Mouse (Mus musculus) macrophage (primary cell): ENCODE measurements around the gene Kansl2. TPM values are rescaled to one million over a fixed set of nuclear protein-coding genes. Genes with fewer than 3 reads are reported as not detected.
A peak's percentile ranks its signal among the peaks of the same experiment; 100 is the strongest.
"Not testable (repeated sequence)": the region's sequence is repeated elsewhere in the genome, so short reads cannot be mapped to it uniquely, and the experiment has no call there.

Source experiments
- H3K27ac ChIP-seq: fragments of 350-480 bp; formaldehyde crosslinking; 2 replicates; pipeline ENCODE4 v1.9.0; 2021
- H3K36me3 ChIP-seq: fragments of 350-480 bp; formaldehyde crosslinking; 2 replicates; pipeline ENCODE4 v1.9.0; 2021; ENCODE audit errors: inconsistent target
- H3K4me3 ChIP-seq: fragments of 350-480 bp; formaldehyde crosslinking; 2 replicates; pipeline ENCODE4 v1.9.0; 2021; ENCODE audit errors: inconsistent target
- H3K79me2 ChIP-seq: fragments of 350-480 bp; formaldehyde crosslinking; 2 replicates; pipeline ENCODE4 v1.9.0; 2021; ENCODE audit errors: inconsistent target
- WGBS: methylation state at CpG from one replicate; pipeline ENCODE4 v1.1.7; 2026; ENCODE audit warnings: inconsistent platforms; ENCODE audit not compliant: missing documents; 5-methylcytosine and 5-hydroxymethylcytosine counted together
- polyA plus RNA-seq: library from polyadenylated mRNA; stranded (reverse); fragments of 250-400 nt; gene quantifications from 3 replicates; pipeline ENCODE4 v1.2.4, GENCODE M21; 2018; ENCODE audit warnings: inconsistent platforms

Gene Kansl2
- polyA plus RNA-seq, 1 experiment from 2014 or later, result 17.8 TPM

DNA sequence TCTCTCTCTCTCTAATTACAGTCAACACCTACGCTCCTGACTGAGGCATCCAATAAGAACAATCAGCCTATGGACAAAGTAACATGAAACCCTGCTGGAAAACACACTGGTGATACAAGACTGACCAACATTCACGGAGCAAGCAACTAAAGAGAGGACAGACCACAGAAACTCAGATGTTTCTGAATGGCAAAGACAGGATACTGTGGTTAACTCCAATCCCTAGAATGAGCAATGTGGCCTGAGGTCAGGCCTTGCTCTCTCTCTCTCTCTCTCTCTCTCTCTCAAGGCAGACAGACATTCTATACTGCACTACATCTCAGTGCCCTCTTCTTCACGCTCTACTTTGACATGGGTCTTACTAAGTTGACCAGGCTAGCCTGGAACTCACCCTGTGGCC lies 12.8 kb downstream of the Kansl2 start:
- H3K79me2 ChIP-seq, result peaks cover 38% of the 10 kb centered on the region; the same call in 1 of the 2 replicates
- H3K4me3 ChIP-seq, result no peak overlapping the region
- H3K27ac ChIP-seq, result no peak overlapping the region
- H3K36me3 ChIP-seq, result peaks cover 49% of the 10 kb centered on the region
- 58% methylated on average over 3 of the region's 3 CpGs for WGBS

DNA sequence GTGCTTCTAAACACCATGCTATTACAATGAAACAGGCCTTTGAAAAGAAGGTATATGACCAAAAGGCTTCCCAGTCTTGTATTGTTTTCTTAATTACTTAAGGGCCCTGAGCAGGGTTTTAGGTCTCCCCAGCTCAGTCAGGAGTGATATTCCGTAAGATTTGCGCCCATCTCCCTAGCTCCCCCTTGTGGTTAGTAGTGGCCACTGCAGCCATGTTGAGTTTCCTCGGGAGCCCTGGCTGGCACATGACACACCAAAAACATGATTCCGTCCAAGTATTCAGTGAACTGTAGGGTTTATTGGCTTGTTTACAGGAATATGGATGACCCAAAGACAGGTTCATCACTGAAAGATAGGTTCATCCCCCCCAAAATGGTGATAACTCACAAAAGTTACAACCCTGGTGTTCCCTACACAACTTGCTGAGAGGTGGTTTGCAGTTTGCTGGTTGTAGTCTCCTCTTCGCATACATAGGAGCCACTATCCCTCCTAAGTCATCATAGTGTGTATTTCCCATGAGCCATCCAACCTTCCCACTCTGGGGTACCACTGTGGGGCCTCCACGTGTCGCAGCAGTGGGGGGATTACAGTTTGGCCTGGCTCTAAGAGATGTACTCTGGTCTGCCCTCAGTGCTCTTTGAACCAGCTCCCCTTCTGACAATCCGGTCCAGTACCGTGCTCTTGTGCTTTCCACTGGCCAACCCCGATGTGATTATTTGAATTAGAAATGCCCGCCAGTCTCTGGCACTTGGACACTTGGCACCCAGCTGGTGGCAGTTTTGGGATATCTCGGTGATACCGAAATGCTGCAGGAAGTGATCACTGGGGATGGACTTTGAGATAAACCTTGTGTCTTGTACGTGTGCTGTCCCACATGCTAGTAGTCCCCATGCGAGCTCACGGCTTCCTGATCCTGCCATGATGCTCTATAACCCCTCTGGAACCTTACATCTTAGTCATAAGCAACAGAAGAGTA lies 16.4 kb downstream of the Kansl2 start:
- peaks cover 28% of the 10 kb centered on the region for H3K36me3 ChIP-seq
- H3K4me3 ChIP-seq, result no peak overlapping the region
- peaks cover 6% of the 10 kb centered on the region; the same call in 1 of the 2 replicates for H3K79me2 ChIP-seq
- H3K27ac ChIP-seq, result no peak overlapping the region
- 73% methylated on average over 16 of the region's 16 CpGs for WGBS

DNA sequence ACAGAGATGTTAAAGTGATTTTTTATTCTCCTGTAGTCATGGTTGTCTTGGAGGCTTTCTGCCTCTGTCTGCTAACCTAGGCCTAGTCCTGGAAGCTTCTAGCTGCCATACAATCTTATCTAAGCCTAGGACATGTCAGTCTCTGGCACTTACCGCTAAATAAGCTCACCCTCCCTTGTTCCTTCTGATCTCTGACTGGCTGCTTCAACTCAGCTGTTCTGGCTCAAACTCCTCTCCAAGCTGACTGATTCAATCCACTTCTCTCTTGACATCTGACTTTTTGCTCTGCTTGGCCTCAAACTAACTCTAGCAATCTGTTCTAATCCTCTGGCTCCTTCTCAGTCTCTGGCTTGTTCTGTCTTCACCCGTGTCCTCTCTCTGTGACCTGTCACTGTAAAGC lies 19.2 kb downstream of the Kansl2 start:
- H3K27ac ChIP-seq, H3K36me3 ChIP-seq, H3K79me2 ChIP-seq, H3K4me3 ChIP-seq: not testable (repeated sequence)
- WGBS, result 100% methylated on average over 2 of the region's 2 CpGs

DNA sequence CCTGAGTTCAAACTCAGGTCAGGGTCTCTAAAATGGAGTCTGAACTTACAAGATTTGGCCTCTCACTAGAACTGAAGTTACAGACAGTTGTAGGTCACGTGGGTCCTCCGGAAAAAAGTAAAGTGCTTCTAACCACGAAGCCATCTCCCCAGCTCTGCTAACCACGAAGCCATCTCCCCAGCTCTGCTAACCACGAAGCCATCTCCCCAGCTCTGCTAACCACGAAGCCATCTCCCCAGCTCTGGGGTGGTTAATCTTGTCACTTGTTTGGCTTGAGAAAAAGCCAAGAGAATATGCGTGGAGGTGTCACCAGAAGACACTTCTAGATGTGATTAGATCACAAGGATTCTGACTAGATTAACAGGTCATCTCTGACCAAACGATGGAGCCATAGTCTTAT lies 19.9 kb downstream of the Kansl2 start:
- 25% methylated on average over 8 of the region's 8 CpGs for WGBS
- H3K4me3 ChIP-seq, result no peak overlapping the region
- H3K27ac ChIP-seq, result peak overlapping the region; percentile 90
- no peaks in the 10 kb centered on the region for H3K79me2 ChIP-seq
- peaks cover 4% of the 10 kb centered on the region for H3K36me3 ChIP-seq

DNA sequence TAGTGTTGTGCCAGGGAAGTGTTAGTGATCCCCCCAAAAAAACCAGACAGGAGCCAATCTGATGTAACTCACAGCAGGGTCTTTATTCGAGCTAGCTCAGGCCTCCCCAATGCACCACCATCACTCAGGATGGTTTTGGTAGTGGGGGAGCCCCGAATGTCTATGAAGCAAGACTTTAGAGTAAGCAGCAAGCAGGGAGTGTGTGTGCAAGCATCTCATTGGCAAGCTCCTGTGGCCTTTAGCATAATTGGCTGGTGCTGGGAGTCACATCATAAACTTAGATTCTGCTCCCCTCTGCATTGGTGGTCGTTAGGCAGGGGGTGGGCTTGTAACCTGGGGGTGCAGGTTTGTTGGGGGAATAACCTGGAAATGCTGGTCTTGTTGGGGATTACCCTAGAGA lies 20.4 kb downstream of the Kansl2 start:
- H3K27ac ChIP-seq, result peak overlapping the region; percentile 90
- not testable (repeated sequence) for H3K36me3 ChIP-seq, H3K4me3 ChIP-seq, H3K79me2 ChIP-seq
- 21% methylated on average over 3 of the region's 3 CpGs for WGBS

DNA sequence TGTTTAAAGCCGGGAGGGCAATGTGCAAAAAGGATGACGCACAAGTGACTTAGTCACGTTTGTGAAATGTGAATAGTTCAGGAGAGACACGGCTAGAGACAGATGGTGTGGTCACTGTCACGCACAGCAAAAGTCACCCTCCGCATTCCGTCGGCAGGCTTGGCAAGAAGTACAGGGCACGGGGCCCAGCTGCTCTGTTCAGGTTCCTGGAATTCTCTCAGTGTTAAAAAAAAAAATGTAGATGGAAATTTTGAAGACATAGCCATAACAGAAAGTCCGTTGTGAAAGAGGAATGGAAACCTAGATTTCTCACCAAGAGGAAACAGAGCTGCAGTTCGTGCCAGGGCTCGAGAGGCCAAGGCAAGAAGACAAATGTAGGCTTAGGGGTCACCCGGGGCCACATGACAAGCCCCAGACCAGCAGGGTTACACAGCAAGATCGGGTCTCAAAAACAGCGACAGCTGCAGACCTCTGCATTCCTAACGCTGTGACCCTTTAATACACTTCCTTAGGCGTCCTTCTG lies 21.2 kb downstream of the Kansl2 start:
- no peaks in the 10 kb centered on the region; the same call in 1 of the 2 replicates for H3K36me3 ChIP-seq
- peak overlapping the region; percentile 90 for H3K27ac ChIP-seq
- 0 out of 2 replicates have a peak overlapping the region, but pooled peaks have one; percentile 5 for H3K4me3 ChIP-seq
- WGBS, result 2% methylated on average over 17 of the region's 17 CpGs
- H3K79me2 ChIP-seq, result no peaks in the 10 kb centered on the region

DNA sequence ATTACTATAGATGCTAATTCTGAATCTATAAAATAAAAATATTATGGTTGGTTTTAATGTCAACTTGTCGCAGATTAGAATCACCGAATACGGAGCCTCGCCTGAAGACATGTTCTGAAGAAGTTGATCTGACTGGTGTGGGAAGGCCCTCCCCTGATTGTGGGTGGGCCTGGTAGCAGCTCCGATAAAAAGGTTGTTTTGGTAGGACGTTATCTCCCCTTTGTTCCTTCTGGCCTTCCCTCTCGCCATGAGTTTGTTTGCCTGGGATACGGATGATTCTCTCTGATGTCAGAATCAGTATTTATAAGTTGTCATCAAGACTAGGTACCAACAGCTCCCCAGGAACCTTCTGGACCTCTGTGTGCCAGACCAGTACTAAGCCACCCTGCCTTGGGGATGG lies 21.8 kb downstream of the Kansl2 start:
- WGBS, result 59% methylated on average over 8 of the region's 8 CpGs
- Histone ChIP-seq H3K4me3 (no peak overlapping the region), H3K79me2 (no peaks in the 10 kb centered on the region), H3K36me3 (no peaks in the 10 kb centered on the region), H3K27ac (peak overlapping the region; percentile 90)

DNA sequence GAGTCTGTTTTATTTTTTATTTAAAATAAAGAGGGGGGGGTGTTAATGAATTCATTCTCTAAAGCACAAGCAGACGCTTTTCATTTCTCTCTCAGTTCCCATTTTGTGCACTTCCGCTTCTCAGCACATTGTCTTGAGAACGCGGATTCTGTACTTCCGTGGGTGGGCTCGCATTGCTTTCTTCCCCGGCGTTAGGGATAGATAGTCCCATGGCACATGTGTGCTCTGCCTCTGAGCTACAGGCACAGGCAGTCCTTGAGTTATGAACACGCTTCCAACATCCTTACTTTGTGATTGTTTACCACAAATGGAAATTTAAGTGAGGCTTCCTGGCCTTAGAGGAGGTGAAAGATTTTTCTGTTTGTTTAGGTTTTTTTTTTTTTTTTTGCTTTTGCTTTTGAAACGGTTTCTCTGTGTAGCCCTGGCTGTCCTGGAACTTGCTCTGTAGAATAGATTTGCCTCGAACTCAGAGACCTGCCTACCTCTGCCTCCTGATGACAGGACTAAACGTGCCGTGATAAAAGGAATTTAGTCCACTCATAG lies 22.6 kb downstream of the Kansl2 start:
- peak overlapping the region; percentile 18; the same call in 1 of the 2 replicates for H3K4me3 ChIP-seq
- H3K36me3 ChIP-seq, result no peaks in the 10 kb centered on the region
- no peaks in the 10 kb centered on the region for H3K79me2 ChIP-seq
- WGBS, result 11% methylated on average over 13 of the region's 13 CpGs
- H3K27ac ChIP-seq, result peak overlapping the region; percentile 90

DNA sequence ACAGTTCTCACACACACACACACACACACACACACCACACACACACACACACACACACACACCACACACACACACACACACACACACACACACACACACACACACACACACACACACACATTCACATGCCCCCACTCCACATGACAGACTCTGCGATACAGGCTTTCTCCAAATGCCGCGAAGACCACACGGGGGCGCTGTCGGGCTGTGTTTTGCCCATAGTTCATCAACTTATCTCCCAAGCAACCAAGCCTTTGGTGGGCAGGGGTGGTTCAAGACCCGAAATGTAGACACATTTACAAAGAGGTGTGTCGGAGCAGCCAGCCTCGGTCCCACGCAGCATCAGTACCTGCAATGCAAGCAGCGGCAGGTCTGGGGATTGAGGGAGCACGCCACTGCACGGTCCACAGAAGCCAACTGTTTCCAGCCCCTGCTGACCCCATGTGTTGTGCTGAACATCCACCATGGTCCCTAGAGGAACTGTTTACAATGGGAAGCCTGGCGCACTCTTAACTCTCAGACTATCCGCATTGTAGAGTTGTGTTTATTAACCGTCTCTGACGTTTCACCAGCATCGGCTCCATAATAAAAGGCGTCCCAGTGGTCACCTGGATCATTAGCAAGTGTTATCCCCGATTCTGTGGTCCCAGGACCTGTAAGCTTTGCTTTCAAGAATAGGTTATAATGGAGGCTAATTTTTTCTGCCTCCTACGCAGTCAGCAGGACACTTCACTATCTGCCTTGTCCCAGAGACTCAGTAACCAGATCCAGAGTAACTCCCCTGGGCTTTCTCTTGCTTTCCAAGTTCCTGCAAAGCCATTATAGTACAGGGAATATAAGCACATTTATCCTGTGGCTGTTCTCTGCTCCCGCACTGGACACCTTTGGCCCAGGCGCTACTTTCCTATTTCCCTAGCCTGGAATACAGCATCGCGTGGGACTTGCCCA lies 23.4 kb downstream of the Kansl2 start:
- H3K36me3 ChIP-seq, result no peaks in the 10 kb centered on the region
- peak overlapping the region; percentile 18 for H3K4me3 ChIP-seq
- peak overlapping the region; percentile 90 for H3K27ac ChIP-seq
- no peaks in the 10 kb centered on the region for H3K79me2 ChIP-seq
- WGBS, result 27% methylated on average over 23 of the region's 25 CpGs

DNA sequence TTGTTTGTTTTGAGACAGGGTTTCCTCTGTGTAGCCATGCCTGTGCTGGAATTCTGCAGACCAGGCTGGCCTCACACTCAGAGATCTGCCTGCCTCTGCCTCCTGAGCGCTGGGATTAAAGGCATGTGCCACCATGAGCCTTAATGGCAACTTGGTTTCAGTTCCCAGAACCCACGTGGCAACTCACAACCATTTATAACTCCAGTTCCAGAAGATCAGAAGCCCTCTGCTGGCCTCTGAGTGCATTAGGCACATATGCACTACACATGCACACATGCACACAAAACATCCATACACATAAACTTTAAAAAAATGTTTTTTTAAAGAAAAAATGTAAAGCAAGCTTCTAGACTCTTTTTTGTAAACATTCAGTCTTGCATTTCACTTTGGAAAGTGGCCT lies 24.7 kb downstream of the Kansl2 start:
- Histone ChIP-seq H3K36me3 (no peaks in the 10 kb centered on the region), H3K27ac (no peak overlapping the region), H3K79me2 (no peaks in the 10 kb centered on the region), H3K4me3 (no peak overlapping the region)
- 48% methylated on average over 2 of the region's 2 CpGs for WGBS

DNA sequence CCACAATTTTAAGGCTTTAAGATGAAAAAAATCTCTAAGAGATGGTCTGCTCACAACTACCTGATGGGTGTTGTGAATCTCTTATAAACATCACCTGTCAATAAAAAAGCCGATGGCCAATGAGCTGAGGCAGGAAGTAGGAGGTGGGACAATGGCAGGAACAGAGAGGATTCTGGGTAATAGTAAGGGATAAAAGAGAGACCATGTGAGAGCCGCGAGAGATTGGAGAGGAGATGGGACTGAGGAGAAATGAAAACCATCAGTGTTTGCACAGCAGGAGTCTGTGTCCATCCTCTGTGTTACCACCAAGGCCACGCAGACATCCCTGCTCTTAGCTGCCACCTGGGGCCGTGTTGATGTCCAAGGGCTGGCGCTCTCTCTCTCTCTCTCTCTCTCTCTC lies 26.7 kb downstream of the Kansl2 start:
- Histone ChIP-seq H3K79me2 (no peaks in the 10 kb centered on the region), H3K4me3 (no peak overlapping the region), H3K27ac (no peak overlapping the region), H3K36me3 (no peaks in the 10 kb centered on the region)
- 92% methylated on average over 4 of the region's 6 CpGs for WGBS

DNA sequence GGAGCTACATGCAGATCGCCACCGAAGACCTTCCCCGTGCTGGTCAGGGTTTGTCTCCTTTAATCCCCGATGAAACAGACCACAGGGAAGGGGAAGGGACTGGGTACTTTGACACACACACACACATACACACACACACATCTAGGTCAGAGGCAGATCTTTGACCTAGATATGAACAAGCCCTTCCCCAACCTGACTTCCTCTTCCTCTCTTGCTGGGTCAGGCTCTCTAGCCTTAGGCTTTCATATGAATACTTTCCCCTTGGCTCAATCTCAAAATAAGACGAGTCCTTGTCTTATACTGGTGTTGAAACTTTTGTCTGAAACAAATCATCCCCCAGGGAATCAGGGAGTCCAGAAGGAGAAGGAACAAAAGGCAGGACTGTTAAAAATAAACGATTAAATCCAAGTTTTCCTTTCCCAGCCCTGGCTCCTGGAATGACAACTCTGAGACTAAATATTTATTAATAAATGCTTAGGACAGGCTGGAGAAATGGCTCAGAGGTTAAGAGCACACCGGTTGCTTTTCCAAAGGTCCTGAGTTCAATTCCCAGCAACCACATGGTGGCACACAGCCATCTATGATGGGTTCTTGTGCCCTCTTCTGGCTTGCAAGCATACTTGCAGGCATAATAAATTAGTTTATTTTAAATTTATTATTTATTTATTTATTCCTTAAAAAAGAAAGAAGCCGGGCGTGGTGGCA lies 27.7 kb downstream of the Kansl2 start:
- H3K27ac ChIP-seq, result peak overlapping the region; percentile 35
- 37% methylated on average over 9 of the region's 9 CpGs for WGBS
- H3K79me2 ChIP-seq, result no peaks in the 10 kb centered on the region
- no peak overlapping the region for H3K4me3 ChIP-seq
- no peaks in the 10 kb centered on the region for H3K36me3 ChIP-seq

DNA sequence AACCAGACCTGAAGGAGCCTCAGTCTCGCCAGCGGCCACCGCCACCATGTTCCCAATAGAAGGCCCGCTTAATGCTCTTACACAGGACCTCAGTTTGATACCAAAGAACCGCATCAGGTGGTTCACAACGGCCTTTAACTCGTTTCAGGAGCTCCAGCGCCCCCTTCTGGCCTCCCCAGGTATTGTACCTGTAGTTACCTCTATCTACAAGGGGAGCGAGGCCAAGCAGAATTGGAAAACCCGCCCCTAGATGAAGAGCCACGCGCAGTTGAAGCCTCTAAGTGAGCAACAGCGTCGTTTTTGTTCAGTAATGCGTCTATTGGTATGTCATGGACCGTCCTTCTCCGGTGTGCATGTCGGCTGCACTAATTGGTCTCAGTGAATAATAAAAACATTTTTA lies 29.6 kb downstream of the Kansl2 start:
- WGBS, result 18% methylated on average over 18 of the region's 18 CpGs
- Histone ChIP-seq H3K79me2 (no peaks in the 10 kb centered on the region), H3K4me3 (no peak overlapping the region), H3K36me3 (no peaks in the 10 kb centered on the region), H3K27ac (no peak overlapping the region)

DNA sequence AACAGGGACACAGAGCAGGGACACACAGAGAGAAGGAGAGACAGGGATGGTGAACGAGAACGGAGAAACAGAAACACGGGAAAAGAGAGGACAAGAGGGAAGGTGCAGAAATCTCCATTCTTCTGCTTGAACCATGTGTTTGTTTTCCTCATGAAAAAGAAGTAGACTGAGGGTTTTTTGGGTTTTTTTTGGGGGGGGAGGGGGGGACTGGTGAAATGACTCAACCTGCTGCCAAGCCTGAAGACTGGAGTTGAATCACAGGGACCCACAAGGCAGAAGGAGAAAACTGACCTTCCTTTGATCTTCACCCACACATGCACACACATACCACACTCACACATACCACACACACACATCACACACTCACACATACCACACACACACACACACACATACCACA lies 30.7 kb downstream of the Kansl2 start:
- WGBS, result 93% methylated on average over 3 of the region's 3 CpGs
- no peaks in the 10 kb centered on the region for H3K36me3 ChIP-seq
- H3K79me2 ChIP-seq, result no peaks in the 10 kb centered on the region
- no peak overlapping the region for H3K4me3 ChIP-seq
- H3K27ac ChIP-seq, result no peak overlapping the region
